Mouse (Mus musculus) kidney, postnatal 0 days (tissue): Measurements from ENCODE around the gene Rassf4. TPM values are rescaled to one million over a fixed set of nuclear protein-coding genes. Genes with fewer than 3 reads are reported as not detected.

Experiments
- ATAC-seq: fragments of 200-750 bp; cut with Nextera tagmentation; replicated peaks from 2 replicates; pipeline ENCODE4 v1.8.0; 2017; ENCODE audit warnings: low read depth, moderate number of reproducible peaks, moderate TSS enrichment, moderate library complexity; ENCODE audit not compliant: low FRiP score
- DNase-seq: peaks from one replicate; pipeline ENCODE4 v3.0.0-alpha.2; 2016; ENCODE audit warnings: low spot score
- H3K27ac ChIP-seq: fragments of 300-500 bp; sonication (generic); 2 replicates; pipeline ENCODE4 v1.5.1; 2014; ENCODE audit warnings: mild to moderate bottlenecking
- H3K27me3 ChIP-seq: fragments of 300-500 bp; sonication (generic); 2 replicates; pipeline ENCODE4 v1.6.1; 2014; ENCODE audit warnings: low read length, mixed read lengths; ENCODE audit not compliant: insufficient read depth
- H3K36me3 ChIP-seq: fragments of 300-500 bp; sonication (generic); 2 replicates; pipeline ENCODE4 v1.6.1; 2014; ENCODE audit warnings: low read length, mixed read lengths; ENCODE audit not compliant: insufficient read depth
- H3K4me1 ChIP-seq: fragments of 300-500 bp; sonication (generic); replicated peaks from 2 replicates; pipeline ENCODE4 v1.6.1; 2014; ENCODE audit warnings: antibody characterized with exemption, low read length, mixed read lengths; ENCODE audit not compliant: insufficient read depth
- H3K4me2 ChIP-seq: fragments of 300-500 bp; sonication (generic); 2 replicates; pipeline ENCODE4 v1.6.1; 2014; ENCODE audit warnings: mild to moderate bottlenecking, low read length, moderate library complexity, mixed read lengths
- H3K4me3 ChIP-seq: fragments of 300-500 bp; sonication (generic); replicated peaks from 2 replicates; pipeline ENCODE4 v1.5.1; 2014; ENCODE audit warnings: low read depth, low read length
- H3K9ac ChIP-seq: fragments of 300-500 bp; sonication (generic); 2 replicates; pipeline ENCODE4 v1.6.1; 2014; ENCODE audit warnings: low read depth, low read length
- H3K9me3 ChIP-seq: fragments of 300-500 bp; sonication (generic); replicated peaks from 2 replicates; pipeline ENCODE4 v1.6.1; 2016; ENCODE audit warnings: low read length, inconsistent platforms, mixed read lengths
- CTCF ChIP-seq: IDR thresholded peaks from 2 replicates; pipeline ENCODE4 v1.5.1; 2016; ENCODE audit warnings: antibody characterized with exemption, low read depth, mild to moderate bottlenecking, moderate library complexity
- WGBS: fragments of 180-500 bp; shearing (Covaris S2); extraction: QIAGEN DNeasy Blood & Tissue Kit; methylation state at CpG from one replicate; pipeline ENCODE4 v1.1.7; 2014; 5-methylcytosine and 5-hydroxymethylcytosine counted together
- polyA plus RNA-seq: library from polyadenylated mRNA; unstranded; fragments of >200 nt; fragmentation: Nextera tagmentation; extraction: Ambion mirVana; gene quantifications from 2 replicates; pipeline ENCODE4 v1.2.1, GENCODE M21; 2015

Rassf4 gene
- polyA plus RNA-seq, 1 experiment from 2014 or later = 3.6 TPM

- Histone ChIP-seq H3K4me1 (peaks cover 7% of the 10 kb centered on the region; the same call in 1 of the 2 replicates), H3K9me3 (no peaks in the 10 kb centered on the region), H3K4me3 (no peak overlapping the region), H3K36me3 (no peaks in the 10 kb centered on the region), H3K27me3 (0 out of 2 replicates have a peak, but pooled peaks cover 3% of the 10 kb centered on the region), H3K9ac (no peak overlapping the region), H3K27ac (no peak overlapping the region), H3K4me2 (no peak overlapping the region)
- DNase-seq = no peak
- ATAC-seq = no peak
- 87% methylated on average over 3 of the region's 3 CpGs for WGBS
- TF ChIP-seq CTCF = no peak
These were observed 6.4 kb downstream of the Rassf4 start for GRCm38 (mm10) chr6:116667382-116667781.

- TF ChIP-seq CTCF = no peak
- Histone ChIP-seq H3K27me3 (0 out of 2 replicates have a peak, but pooled peaks cover 3% of the 10 kb centered on the region), H3K9me3 (no peaks in the 10 kb centered on the region), H3K4me3 (no peak overlapping the region), H3K4me2 (no peak overlapping the region), H3K36me3 (no peaks in the 10 kb centered on the region), H3K4me1 (peaks cover 7% of the 10 kb centered on the region; the same call in 1 of the 2 replicates), H3K27ac (no peak overlapping the region), H3K9ac (no peak overlapping the region)
- DNase-seq (no peak), ATAC-seq (no peak)
- WGBS = 77% methylated on average over 3 of the region's 3 CpGs
These were observed 6.9 kb downstream of the Rassf4 start for GRCm38 (mm10) chr6:116666892-116667291.

GRCm38 (mm10) chr6:116666085-116666750, 7.5 kb downstream of the Rassf4 start:
- DNase-seq = no peak
- H3K4me2 ChIP-seq = no peak overlapping the region
- H3K27ac ChIP-seq = no peak overlapping the region
- no peak for ATAC-seq
- 78% methylated on average over 12 of the region's 12 CpGs for WGBS
- no peaks in the 10 kb centered on the region for H3K36me3 ChIP-seq
- H3K4me3 ChIP-seq = no peak overlapping the region
- no peaks in the 10 kb centered on the region for H3K9me3 ChIP-seq
- no peak for TF ChIP-seq CTCF
- no peak overlapping the region for H3K9ac ChIP-seq
- peaks cover 7% of the 10 kb centered on the region; the same call in 1 of the 2 replicates for H3K4me1 ChIP-seq
- H3K27me3 ChIP-seq = 0 out of 2 replicates have a peak, but pooled peaks cover 3% of the 10 kb centered on the region

GRCm38 (mm10) chr6:116664830-116665229, 8.9 kb downstream of the Rassf4 start:
- 49% methylated on average over 3 of the region's 3 CpGs for WGBS
- Histone ChIP-seq H3K9me3 (no peaks in the 10 kb centered on the region), H3K4me2 (no peak overlapping the region), H3K36me3 (no peaks in the 10 kb centered on the region), H3K4me1 (no peaks in the 10 kb centered on the region), H3K9ac (no peak overlapping the region), H3K27ac (no peak overlapping the region), H3K4me3 (no peak overlapping the region), H3K27me3 (0 out of 2 replicates have a peak, but pooled peaks cover 3% of the 10 kb centered on the region)
- no peak for DNase-seq
- ATAC-seq = no peak
- TF ChIP-seq CTCF = no peak

GRCm38 (mm10) chr6:116664031-116664430, 9.7 kb downstream of the Rassf4 start:
- no peak for TF ChIP-seq CTCF
- WGBS = 80% methylated on average over 6 of the region's 6 CpGs
- H3K9ac ChIP-seq = no peak overlapping the region
- DNase-seq (no peak), ATAC-seq (no peak)
- H3K4me2 ChIP-seq = no peak overlapping the region
- H3K9me3 ChIP-seq = no peaks in the 10 kb centered on the region
- H3K4me3 ChIP-seq = no peak overlapping the region
- H3K4me1 ChIP-seq = no peaks in the 10 kb centered on the region
- no peaks in the 10 kb centered on the region for H3K36me3 ChIP-seq
- no peak overlapping the region for H3K27ac ChIP-seq
- H3K27me3 ChIP-seq = 0 out of 2 replicates have a peak, but pooled peaks cover 3% of the 10 kb centered on the region

GRCm38 (mm10) chr6:116663364-116663763, 10.4 kb downstream of the Rassf4 start:
- Histone ChIP-seq H3K4me2 (no peak overlapping the region), H3K9me3 (no peaks in the 10 kb centered on the region), H3K9ac (no peak overlapping the region), H3K36me3 (no peaks in the 10 kb centered on the region), H3K27ac (no peak overlapping the region), H3K4me3 (no peak overlapping the region), H3K27me3 (no peaks in the 10 kb centered on the region), H3K4me1 (no peaks in the 10 kb centered on the region)
- no peak for TF ChIP-seq CTCF
- ATAC-seq (no peak), DNase-seq (no peak)
- 91% methylated on average over 2 of the region's 2 CpGs for WGBS
